Mouse (Mus musculus) right cerebral cortex, postnatal 14 days (tissue): Measurements from ENCODE around the gene Opn1sw.

Source experiments
- DNase-seq: peaks from one replicate; pipeline ENCODE4 v3.0.0; 2022

Gene Opn1sw

GRCm38 (mm10) chr6:29388052-29388518 is at the start of gene Opn1sw:
Opn1sw (minus strand) TSS chr6:29388468.
- no peak for DNase-seq

- DNase-seq: no peak
Measured at GRCm38 (mm10) chr6:29436461-29436934, 48.2 kb upstream of the Opn1sw start.

- no peak for DNase-seq
Measured at GRCm38 (mm10) chr6:29435940-29436451, 47.7 kb upstream of the Opn1sw start.

GRCm38 (mm10) chr6:29434911-29435691 is 46.8 kb upstream of the Opn1sw start:
- DNase-seq: no peak

GRCm38 (mm10) chr6:29433804-29434795 is 45.8 kb upstream of the Opn1sw start:
- DNase-seq: no peak

- no peak for DNase-seq
Measured at GRCm38 (mm10) chr6:29433038-29433803, 45.0 kb upstream of the Opn1sw start, which contains the start of gene Flnc. Flnc (plus strand) TSS chr6:29433256.

GRCm38 (mm10) chr6:29432676-29433037 is 44.4 kb upstream of the Opn1sw start:
- no peak for DNase-seq

- no peak for DNase-seq
Measured at GRCm38 (mm10) chr6:29432156-29432555, 43.9 kb upstream of the Opn1sw start.

GRCm38 (mm10) chr6:29431473-29431872 is 43.2 kb upstream of the Opn1sw start:
- DNase-seq: no peak

GRCm38 (mm10) chr6:29430681-29431420 is 42.6 kb upstream of the Opn1sw start:
- no peak for DNase-seq

GRCm38 (mm10) chr6:29428171-29428570 is 39.9 kb upstream of the Opn1sw start:
- no peak for DNase-seq

- DNase-seq: no peak
Measured at GRCm38 (mm10) chr6:29426331-29426730, 38.1 kb upstream of the Opn1sw start.

GRCm38 (mm10) chr6:29425118-29425517 is 36.9 kb upstream of the Opn1sw start:
- DNase-seq: no peak

- no peak for DNase-seq
Measured at GRCm38 (mm10) chr6:29420596-29420995, 32.3 kb upstream of the Opn1sw start.

- no peak for DNase-seq
Measured at GRCm38 (mm10) chr6:29415446-29415845, 27.2 kb upstream of the Opn1sw start.

GRCm38 (mm10) chr6:29406412-29406811 is 18.1 kb upstream of the Opn1sw start:
- DNase-seq: no peak

- DNase-seq: no peak
Measured at GRCm38 (mm10) chr6:29402693-29403342, 14.6 kb upstream of the Opn1sw start.

- DNase-seq: no peak
Measured at GRCm38 (mm10) chr6:29399851-29400250, 11.6 kb upstream of the Opn1sw start.

GRCm38 (mm10) chr6:29397575-29397974 is 9.3 kb upstream of the Opn1sw start:
- peak; percentile 44 for DNase-seq

GRCm38 (mm10) chr6:29396714-29397540 is 8.7 kb upstream of the Opn1sw start:
- DNase-seq: no peak
